Mouse (Mus musculus) kidney, adult 8-10 months (tissue): Measurements from ENCODE around the gene Acot2.
"Not testable (repeated sequence)": the region's sequence is repeated elsewhere in the genome, so short reads cannot be mapped to it uniquely, and the experiment has no call there.

Experiments
- DNase-seq, 2 experiments: peaks; one replicate each; pipeline ENCODE4 v3.0.0; 2022

The Acot2 gene

DNA sequence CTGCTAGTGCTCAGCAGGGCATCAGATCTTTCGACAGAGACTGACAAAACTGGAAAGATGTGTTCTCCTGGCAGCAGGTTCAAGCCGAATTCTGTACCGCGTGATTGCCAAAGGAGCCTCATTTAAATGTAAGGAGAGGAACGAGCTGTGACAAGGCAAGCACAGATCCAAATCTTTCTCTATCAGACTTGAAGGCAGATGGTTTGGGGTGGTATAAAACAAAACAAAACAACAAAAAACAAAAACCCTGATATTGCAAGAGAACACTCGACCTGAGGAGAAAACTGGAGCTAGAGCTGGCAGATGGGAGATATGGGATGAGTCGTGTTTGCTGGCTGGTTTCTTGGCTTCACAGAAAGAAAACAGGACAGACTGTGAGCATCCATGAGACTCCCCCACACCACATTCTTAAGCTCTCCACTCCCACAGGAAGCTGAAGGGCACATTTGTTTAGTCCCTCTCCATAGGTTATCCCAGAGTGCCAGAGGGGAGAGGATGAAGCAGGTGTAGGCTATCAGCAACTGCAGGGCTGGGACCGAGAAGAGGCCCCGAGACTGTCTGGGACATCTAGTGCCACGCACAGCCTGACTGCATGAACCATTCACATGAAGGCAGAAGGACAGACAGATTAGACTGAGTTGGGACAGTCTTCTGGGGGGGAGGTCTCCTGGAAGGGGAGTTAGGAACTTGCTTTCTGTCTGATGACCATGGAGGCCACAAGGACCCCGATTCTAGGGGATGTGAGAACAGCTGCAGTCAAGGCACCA is 10.9 kb downstream of the Acot2 start:
- no peak for DNase-seq

DNA sequence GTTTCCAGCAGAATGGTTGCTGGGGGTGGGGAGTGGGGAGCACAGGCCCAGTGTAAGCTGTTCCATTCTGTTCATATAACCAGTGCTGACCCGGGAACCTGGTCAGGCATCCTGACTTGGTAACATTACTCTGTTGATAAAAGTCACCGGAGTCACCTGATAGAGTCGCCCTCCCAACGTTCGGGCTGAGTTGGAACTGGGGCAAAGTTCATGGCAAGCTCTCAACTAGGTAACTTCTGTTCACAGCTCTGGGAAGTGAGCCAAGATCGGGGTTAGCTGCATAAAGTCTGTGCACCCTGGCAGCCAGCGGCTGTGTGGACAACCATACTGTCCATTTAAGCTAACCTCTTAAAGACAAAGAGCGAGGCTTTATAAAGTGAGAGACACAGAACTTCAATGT is 11.6 kb downstream of the Acot2 start:
- peak; percentile 93 to 94 for DNase-seq

DNA sequence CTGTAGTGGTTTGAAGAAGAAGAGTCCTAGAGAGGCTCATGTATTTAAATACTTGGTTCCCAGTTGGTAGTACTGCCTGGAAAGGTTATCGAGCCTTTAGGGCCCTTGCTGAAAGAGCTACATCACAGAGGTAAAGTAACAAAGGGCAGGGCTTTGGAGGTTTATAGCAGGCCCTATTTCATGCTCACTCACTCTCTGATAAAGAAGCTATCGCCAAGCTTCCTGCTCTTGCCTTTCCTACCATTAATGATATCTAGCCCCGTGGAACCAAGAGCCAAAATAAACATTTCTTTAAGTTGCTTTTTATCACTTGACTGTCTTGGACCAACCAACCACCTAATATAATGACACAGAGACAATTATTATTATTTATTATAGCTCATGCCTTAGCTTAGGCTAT is 12.8 kb downstream of the Acot2 start:
- no peak for DNase-seq

DNA sequence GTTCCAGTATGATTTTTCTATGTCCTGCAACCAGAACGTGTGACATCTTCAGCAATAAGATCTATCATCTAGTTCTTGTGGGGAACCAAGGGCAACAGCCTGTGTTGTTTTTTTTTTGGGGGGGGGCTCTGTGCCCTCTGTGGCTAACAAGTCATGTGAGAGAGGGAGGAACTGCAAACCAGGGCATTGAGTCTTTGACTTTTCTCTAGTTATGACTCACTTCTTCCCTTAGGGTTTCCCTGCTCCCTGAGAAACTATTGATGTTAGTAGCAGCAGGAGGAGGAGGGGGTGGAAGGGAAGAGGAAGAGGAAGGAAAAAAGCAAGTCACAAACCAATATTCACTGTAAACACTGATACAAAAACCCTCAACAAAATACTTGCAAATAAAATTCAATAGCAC is 16.2 kb downstream of the Acot2 start:
- DNase-seq, result no peak

DNA sequence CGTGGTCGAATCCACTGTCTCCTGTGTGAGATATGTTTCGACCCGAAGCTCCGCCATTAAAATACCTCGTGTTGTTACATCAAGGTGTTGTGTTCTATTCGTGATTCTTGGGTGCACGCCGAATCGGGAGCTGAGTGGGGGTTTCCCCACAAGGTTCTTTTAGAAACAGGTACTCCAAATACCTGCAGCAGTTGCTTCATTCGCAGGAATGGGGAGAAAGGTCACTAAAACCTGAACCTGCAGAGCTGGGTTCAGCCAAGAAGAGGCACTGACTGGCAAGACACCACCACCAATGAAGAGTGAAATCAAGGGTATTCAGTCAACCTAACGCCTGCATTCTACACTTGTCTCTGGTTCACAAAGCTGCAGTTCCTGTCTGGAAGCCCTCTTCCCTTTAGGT is 20.6 kb downstream of the Acot2 start:
- DNase-seq, result peak in 1 of 2 experiments; percentile 28

DNA sequence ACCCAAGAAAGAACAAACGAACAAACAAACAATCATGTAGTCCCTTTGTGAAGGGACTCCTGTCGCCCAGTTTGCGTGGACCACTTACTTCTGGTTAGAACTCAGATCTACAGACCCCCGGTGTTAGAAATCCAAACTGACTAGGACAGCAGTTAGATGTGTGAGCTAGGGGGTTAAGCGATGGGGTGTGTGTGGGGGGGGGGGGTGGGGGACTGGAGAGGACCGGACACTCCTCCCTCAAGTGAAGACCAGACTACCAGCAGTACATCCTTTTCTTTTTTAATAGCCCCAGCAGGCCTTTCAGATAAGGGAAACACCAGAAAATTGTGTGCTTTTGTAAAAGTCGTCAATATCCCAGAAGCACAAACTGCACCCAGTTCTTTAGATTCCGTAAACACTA is 21.1 kb downstream of the Acot2 start:
- DNase-seq, result no peak

DNA sequence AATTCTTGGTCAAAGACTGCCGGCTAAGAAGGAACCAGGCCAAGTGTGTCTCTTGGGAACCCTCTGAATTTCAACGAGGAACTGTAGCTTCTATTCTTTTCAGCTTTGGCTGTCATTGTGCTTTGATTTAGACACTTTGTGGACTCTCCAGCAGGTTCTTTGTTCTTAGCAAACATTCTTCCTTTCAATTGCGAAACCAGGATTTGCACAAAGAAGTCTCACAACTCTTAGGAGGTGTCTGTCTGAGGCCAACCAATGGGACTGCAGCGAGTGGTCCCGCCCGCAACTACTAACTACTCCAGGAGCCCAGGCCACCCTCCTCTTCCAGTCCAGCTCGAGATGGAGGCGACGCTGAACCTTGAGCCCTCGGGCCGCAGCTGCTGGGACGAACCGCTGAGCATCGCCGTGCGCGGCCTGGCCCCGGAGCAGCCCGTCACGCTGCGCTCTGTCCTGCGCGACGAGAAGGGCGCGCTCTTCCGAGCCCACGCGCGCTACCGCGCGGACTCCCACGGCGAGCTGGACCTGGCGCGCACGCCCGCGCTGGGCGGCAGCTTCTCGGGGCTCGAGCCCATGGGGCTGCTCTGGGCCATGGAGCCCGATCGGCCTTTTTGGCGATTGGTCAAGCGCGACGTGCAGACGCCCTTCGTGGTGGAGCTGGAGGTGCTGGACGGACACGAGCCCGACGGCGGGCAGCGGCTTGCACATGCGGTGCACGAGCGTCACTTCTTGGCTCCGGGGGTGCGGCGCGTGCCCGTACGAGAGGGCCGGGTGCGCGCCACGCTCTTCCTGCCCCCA is 21.7 kb downstream of the Acot2 start, which contains the start of gene Acot1:
Gene Acot1, plus strand, starts transcription at position 320 of the 795 bp plus-strand sequence.
- peak; percentile 77 to 84 for DNase-seq

DNA sequence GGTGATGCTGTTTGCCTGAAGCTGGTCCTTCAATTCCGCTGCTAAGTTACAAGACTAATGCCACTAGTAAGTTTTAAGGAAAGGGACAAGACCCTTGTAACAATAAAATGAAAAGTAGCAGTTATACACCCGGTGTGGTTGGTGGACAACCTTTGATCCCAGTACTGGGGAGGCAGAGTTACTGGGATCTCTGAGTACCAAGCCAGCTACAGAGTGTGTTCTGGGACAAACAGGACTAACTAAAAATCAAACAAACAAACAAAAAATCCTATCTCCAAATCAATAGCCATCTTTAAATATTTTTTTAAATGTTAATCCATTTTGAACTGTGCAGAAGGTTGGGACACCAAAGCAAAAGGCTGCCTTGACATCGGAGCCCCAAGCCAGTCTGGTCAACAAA is 22.5 kb downstream of the Acot2 start:
- no peak for DNase-seq

DNA sequence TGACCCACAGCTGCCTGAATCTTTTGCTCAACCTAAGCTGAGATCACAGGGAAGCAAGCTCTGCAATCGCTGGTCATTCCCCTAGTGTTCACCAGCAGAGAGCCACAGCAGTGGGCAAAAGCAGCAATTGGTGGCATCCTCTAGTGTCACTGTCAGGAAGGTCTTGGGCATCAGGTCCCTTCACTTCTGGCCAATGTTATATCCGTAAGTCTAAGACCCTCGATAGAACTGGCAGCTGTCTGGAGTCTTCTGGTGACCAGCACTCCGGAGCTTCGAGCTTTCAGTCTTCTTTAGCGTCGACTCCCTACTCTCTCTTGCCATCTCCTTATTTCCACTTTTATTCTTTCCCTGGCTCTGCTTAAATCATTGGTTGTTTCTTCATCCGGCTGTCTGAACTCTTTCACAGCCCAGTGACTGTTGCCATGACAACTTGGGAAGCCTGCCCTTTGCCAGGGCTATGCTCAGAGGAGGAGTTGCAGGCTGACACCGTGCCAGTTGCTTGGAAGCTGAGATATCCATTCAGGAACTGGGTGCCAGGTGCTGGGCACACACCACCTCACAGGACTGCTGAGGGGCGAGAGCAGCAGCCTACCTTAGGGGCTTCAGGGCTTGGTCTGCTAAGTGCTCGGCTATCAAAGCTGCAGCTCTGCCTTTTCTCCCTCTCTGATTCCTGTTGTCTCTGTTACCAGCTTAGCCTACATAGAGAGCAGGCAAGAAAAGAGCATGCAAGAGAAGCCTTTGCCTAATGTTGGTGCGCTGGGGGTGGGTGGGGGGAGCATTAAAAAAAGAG is 23.8 kb downstream of the Acot2 start:
- DNase-seq, result peak; percentile 96

DNA sequence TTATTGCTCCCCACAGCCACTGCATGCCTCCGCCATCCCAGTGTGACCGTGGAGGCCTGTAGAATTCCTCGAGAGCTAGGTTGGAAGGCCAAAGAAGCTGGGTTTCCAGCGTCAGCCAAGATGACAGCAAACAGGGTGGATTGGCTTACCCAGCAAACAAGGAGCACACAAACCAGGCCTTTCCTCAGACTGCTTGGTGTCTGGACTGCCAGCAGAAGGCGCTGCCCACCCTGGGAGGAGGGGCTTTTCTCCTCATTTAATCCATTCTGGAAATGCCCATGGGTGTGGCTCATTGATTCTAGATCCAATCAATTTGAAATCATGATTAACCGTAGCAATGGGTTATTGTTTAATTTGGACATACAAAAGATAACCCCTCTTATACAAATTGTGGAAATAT is 25.5 kb downstream of the Acot2 start:
- DNase-seq, result no peak

DNA sequence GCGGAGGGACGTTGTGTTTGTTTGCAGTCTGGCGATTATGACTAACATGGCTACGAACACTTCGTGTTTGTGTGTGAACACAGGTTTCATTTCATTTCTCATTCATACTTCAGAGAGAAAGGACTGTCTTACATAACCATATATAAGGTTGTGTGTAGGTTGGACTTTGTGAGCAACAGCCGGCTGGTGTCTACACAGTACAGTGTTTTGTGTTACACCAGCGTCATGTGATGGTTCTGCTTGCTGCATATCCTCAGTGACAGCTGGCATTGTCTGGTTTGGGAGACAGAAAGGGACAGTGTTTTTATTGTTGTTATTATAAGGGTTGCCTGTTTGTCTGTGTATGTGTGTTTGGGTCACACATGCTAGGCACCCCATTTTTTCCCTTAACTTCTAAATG is 26.0 kb downstream of the Acot2 start:
- DNase-seq, result no peak

DNA sequence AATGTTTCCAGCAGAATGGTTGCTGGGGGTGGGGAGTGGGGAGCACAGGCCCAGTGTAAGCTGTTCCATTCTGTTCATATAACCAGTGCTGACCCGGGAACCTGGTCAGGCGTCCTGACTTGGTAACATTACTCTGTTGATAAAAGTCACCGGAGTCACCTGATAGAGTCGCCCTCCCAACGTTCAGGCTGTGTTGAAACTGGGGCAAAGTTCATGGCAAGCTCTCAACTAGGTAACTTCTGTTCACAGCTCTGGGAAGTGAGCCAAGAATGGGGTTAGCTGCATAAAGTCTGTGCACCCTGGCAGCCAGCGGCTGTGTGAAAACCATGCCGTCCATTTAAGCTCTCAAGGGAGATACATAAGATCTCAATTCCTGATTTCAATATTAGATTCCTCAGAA is 32.9 kb downstream of the Acot2 start:
- DNase-seq, result peak; percentile 91 to 95

DNA sequence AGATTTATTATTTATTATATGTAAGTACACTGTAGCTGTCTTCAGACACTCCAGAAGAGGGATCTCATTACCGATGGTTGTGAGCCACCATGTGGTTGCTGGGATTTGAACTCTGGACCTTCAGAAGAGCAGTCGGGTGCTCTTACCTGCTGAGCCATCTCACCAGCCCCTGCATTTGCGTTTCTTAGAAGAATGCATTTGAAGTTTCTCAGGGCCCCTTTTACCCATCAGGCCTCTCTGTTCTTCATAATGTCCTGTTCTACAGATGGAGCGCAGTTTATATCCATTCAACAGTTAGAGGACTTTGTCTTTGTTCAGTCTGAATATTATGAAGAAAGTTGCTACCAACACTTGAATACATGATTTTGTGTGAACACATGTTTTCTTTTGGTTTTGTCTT is 34.6 kb downstream of the Acot2 start:
- not testable (repeated sequence) for DNase-seq

DNA sequence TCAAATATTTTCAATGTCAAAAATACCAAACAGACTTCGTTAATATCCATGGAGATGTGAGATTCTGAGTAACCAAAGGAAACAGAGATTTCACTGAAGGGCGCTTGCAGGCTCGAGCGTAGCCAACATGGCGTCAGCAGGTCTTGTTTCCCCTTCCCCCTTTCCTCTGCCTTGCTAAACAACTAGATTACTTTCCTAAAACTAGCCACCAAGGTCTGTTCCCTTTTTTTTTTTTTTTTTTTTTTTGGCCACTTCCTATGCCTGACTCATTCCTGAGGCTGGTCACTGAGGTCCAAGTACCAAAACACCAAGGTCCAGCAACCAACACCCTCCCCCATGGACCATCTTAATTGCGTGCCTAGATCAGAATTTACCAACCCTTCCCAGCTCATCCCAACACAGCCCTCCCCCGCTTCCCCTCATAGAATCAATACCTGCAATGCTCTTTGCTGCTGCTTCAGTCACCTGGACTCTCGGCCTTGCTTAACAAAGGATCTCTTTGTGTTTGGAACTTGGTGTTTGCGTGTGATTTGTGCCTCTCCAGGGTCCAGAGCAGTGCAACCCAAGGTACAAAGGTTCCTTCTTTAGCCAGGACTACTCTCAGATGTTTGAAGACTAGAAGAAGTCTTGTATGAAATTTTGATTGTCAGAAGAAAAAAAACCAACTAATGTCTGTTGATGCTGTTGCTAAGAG is 35.5 kb downstream of the Acot2 start:
- no peak for DNase-seq

DNA sequence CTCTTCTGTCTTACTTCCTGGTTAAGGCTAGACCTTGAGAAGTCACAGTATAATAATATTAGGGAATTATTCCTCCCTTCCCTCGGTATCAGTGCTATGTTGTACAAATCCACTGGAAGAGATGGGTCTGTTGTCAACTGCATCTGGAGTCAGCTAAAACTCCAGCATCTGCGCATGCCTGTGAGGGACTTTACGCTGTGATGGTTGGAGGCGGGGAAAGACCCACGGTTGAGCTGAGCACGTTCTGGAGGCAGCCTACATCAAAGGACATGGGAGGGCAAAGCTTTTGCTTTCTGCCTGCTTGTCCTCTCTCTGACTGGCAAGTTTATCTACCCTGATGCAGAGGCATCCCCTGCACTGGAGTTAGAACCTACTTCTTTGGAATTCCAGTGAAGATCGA is 38.2 kb downstream of the Acot2 start:
- DNase-seq, result no peak

DNA sequence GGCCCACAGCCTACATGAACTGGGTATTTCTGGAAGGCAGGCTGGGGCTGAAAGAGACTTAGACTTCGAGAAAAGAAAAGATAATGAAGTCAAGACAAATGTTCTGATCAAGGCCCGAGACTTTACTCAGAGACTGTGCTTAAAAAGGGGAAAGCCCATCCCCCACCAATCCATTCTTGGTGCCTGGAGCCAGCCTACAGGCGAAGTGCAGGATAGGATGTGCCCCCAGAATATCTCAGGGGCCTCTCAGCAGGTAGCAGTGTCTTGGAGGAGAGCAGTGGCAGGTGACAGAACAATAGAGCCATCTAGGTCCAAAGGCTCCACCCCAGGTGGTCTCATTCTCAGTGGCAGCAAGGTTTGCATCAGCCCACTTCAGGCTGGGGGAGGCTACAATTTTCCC is 40.7 kb downstream of the Acot2 start:
- not testable (repeated sequence) for DNase-seq

DNA sequence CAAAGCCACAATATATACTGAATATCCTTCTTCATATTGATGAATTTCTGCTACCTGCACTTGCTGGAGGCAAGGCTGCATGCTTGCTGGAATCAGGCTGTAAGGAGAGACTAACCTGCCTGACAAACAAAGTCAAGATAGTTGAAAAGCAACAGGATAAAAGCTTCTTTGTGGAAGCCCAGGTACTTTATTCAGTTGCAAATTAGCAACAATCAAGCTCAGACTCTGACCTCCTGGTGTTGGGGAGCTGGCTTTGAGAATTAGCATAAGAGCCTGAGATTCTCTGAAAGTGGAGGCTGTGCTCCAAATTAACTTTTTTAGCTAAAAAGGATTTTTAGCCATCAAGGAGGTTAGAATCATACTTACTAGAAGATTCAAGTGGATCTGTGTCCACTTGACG is 41.4 kb downstream of the Acot2 start:
- not testable (repeated sequence) for DNase-seq

DNA sequence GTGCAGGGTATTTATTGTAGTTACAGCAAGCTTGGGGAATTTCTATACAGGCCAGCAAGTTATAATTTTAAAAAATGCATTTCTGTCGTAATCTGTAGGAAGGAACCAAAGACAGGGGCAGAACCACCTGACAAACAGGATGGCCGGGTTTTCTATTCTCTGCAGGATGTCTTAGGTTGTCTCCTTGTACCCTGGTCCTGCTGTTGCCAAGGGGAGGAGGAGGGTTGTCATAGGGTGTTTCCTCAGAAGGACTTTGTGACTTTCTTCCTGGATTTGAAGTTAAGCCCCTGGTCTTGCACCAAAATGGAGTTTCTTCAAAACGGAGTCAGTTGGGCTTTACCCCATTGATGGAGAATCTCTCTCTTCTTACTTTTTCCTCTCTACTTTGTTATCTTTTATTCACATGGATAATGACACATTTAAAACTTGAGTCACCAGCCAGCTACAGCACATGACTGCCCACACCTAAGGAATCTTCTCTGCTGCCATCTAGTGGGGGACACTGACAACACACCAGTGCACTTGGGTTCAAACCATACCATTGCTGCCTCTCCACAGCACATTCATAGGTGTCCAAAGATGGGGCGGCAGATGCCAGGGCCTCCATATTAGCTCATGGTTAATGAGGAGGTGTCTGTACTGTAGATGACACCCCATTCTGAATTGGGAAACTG is 43.1 kb downstream of the Acot2 start:
- peak; percentile 71 to 83 for DNase-seq

DNA sequence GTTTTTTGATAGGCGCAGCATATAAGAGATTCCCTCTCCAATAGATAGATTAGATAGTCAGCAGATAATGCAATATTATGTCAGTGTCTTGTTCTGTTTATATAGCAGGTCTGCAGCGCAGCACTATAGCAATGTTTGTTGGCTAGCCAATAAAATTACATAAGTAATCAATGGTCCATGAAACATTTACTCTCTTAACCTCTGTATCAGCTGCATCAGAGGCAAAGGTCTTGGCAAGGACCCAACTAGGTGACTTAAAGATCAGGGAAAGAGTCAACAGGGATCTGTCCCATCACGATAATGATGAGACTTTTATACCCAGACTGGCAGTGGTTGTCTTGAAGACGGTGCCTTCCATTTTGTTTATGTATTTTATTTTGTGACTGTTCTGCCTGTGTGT is 45.2 kb downstream of the Acot2 start:
- peak in 1 of 2 experiments; percentile 64 for DNase-seq

DNA sequence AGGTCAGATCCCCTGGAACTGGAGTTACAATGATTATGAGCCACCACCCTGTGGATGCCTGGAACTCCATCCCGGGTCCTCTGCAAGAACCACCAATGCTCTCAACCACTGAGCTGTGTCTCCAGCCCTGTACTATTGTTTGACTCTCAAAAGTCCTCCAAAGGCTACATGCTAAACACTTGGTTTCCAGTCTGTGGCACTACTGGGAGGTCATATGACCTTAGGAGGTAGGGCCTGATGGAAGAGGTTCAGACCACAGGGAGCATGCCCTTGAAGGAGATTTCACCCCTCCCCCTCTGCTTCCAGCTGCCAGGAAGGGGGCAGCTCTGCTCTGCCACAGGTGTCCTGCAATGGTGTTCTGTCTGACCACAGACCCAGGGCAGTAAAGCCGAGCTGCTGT is 45.6 kb downstream of the Acot2 start:
- DNase-seq, result not testable (repeated sequence)

DNA sequence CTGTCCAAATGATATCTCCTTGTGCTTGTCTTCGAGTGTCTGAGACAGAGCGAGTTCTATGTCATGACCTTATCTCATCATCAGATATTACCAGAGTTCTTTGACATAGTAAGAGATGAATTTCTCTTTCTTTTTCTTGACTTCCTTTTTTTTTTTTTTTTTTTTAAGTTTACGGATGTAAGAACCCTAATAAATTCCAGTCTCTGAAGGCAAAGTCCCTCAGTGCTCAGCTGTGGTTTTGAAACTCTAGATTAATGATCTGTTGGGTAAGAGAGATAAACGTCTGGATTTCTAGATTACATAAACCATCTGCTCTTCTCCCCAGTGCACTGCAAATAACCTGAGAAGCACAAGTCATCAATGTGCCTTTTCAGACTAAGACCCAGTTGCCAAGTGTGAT is 46.4 kb downstream of the Acot2 start:
- DNase-seq, result no peak

DNA sequence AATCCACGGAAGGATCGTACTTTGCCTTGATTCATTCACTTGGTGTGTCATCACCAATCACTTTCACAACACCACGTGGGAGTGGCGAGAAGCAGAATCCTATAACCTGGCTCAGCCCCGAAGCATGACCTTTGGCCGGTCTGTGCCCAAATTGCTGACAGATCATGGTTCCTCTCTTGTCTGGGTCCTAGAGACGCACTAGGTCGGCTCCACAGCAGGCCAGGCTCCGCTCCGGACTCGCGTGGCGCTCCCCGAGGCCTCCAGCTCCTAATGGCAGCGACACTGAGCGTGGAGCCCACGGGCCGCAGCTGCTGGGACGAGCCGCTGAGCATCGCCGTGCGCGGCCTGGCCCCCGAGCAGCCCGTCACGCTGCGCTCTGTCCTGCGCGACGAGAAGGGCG is 50.6 kb downstream of the Acot2 start, which contains the start of gene Acot4:
Gene Acot4, plus strand, starts transcription at position 139 of the 400 bp plus-strand sequence.
- DNase-seq, result peak; percentile 84 to 89
